Mouse (Mus musculus): ENCODE measurements around the gene Rhoc. TPM values are rescaled to one million over a fixed set of nuclear protein-coding genes. Genes with fewer than 3 reads are reported as not detected.
"Not testable (repeated sequence)": the region's sequence is repeated elsewhere in the genome, so short reads cannot be mapped to it uniquely, and the experiment has no call there.

Gene Rhoc
- polyA plus RNA-seq, 1 experiment from 2014 or later: 41.1 TPM

DNA sequence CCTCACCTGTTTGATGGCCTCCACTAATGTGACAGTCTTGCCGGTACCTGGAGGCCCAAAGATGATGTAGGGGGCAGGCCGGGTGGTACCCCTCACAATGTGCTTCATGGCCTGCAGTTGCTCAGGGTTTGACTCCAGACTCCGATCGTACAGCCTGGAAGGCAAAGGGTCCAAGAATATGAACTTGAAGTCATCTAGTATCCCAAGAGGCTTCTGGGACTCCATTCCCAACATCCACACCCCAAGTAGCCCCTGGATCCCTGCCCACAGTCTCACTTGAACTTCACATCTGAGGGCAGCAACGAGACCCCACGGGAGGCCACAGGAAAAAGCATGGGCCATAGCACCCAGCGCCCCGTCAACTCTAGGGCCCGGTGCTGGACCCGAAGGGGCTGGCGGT lies 12.5 kb downstream of the Rhoc start:
- no peak overlapping the region for H3K27ac ChIP-seq (ENCODE audit: low read length)
- peaks cover 4% of the 10 kb centered on the region; the same call in 1 of the 2 replicates for H3K4me1 ChIP-seq (replicated peaks; ENCODE audit: control insufficient read depth, insufficient read depth, low read length)
- ATAC-seq: no peak
- H3K36me3 ChIP-seq (ENCODE audit: control insufficient read depth, insufficient read depth): 0 out of 2 replicates have a peak, but pooled peaks cover 3% of the 10 kb centered on the region
- no peak overlapping the region for H3K4me2 ChIP-seq (ENCODE audit: low read length)
- H3K9me3 ChIP-seq (ENCODE audit: control insufficient read depth, low read length): no peaks in the 10 kb centered on the region
- no peak overlapping the region for H3K9ac ChIP-seq (replicated peaks; ENCODE audit: low read depth, low read length)
- WGBS: 96% methylated on average over 11 of the region's 11 CpGs
- H3K4me3 ChIP-seq (replicated peaks; ENCODE audit: low read length): no peak overlapping the region
- H3K27me3 ChIP-seq (replicated peaks; ENCODE audit: control insufficient read depth, insufficient read depth, low read length): no peaks in the 10 kb centered on the region

DNA sequence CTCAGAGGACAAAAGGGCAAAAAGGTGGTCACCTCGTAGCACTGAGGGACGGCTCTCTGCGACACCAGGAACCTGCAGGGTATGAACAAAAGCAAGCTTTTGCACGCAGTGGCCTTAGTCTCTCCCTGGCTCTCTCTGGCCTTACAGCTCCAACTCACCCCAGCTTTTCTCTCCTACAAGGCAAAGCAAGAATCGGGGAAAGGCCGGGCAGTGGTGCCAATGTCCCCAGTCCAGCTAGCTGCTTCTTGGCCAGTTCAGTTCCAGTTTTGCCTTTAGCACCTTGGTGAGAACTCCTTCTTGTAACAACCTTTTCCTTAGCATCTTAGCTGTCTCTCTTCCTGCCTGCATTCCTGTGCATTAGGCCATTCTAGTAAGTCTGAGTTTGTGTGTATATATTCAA lies 13.3 kb downstream of the Rhoc start:
- Histone ChIP-seq H3K4me3 (replicated peaks; ENCODE audit: low read length) (no peak overlapping the region), H3K27ac (ENCODE audit: low read length) (no peak overlapping the region), H3K9ac (replicated peaks; ENCODE audit: low read depth, low read length) (no peak overlapping the region), H3K36me3 (ENCODE audit: control insufficient read depth, insufficient read depth) (0 out of 2 replicates have a peak, but pooled peaks cover 3% of the 10 kb centered on the region), H3K4me1 (replicated peaks; ENCODE audit: control insufficient read depth, insufficient read depth, low read length) (no peaks in the 10 kb centered on the region), H3K9me3 (ENCODE audit: control insufficient read depth, low read length) (no peaks in the 10 kb centered on the region), H3K4me2 (ENCODE audit: low read length) (no peak overlapping the region), H3K27me3 (replicated peaks; ENCODE audit: control insufficient read depth, insufficient read depth, low read length) (no peaks in the 10 kb centered on the region)
- no peak for ATAC-seq
- 87% methylated on average over 6 of the region's 6 CpGs for WGBS

DNA sequence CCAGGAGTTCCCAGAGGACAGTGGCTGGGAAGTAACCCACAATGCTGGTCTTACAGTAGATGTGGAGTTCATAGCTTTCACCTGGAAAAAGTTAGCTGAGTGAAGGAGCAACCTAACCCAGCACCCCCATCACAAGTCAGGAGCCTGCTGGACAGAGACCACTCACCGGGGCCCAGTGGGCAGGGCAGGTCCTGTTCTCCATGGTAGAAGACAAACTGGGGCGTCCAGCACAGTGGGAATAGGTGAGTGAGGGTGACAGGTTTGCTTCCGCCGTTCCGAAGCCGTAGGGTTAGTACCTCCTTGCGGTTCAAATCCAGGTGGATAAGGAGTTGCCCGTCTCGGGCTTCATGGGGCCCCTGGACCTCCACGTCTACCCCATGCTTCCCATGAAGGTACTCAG lies 16.1 kb downstream of the Rhoc start:
- Histone ChIP-seq H3K27me3 (replicated peaks; ENCODE audit: control insufficient read depth, insufficient read depth, low read length) (no peaks in the 10 kb centered on the region), H3K4me2 (ENCODE audit: low read length) (no peak overlapping the region), H3K4me3 (replicated peaks; ENCODE audit: low read length) (no peak overlapping the region), H3K36me3 (ENCODE audit: control insufficient read depth, insufficient read depth) (0 out of 2 replicates have a peak, but pooled peaks cover 3% of the 10 kb centered on the region), H3K9ac (replicated peaks; ENCODE audit: low read depth, low read length) (no peak overlapping the region), H3K9me3 (ENCODE audit: control insufficient read depth, low read length) (no peaks in the 10 kb centered on the region), H3K27ac (ENCODE audit: low read length) (no peak overlapping the region), H3K4me1 (replicated peaks; ENCODE audit: control insufficient read depth, insufficient read depth, low read length) (no peaks in the 10 kb centered on the region)
- ATAC-seq: no peak
- WGBS: 90% methylated on average over 10 of the region's 10 CpGs

DNA sequence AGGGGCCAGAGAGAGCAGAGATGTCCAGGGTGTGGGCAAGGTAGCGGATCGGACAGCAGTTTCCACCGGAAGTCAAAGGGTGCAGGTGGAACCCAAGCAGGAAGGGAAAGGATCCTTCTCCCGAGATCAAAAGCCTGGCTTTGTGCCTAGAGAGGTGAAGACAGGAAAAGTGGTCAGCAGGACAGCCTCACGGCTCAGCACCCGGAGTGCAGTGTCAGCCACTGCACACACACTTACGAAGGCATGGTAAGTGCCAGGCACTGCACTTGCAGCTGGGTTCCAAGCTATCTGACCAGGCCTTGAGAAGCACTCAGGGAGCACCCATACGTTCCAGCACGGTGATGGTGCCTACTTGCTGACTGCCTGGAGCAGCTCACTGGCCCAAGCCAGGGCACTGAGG lies 17.4 kb downstream of the Rhoc start:
- WGBS: 86% methylated on average over 9 of the region's 9 CpGs
- Histone ChIP-seq H3K9me3 (ENCODE audit: control insufficient read depth, low read length) (no peaks in the 10 kb centered on the region), H3K27me3 (replicated peaks; ENCODE audit: control insufficient read depth, insufficient read depth, low read length) (no peaks in the 10 kb centered on the region), H3K4me3 (replicated peaks; ENCODE audit: low read length) (no peak overlapping the region), H3K4me2 (ENCODE audit: low read length) (no peak overlapping the region), H3K9ac (replicated peaks; ENCODE audit: low read depth, low read length) (no peak overlapping the region), H3K27ac (ENCODE audit: low read length) (no peak overlapping the region), H3K4me1 (replicated peaks; ENCODE audit: control insufficient read depth, insufficient read depth, low read length) (no peaks in the 10 kb centered on the region), H3K36me3 (ENCODE audit: control insufficient read depth, insufficient read depth) (0 out of 2 replicates have a peak, but pooled peaks cover 1% of the 10 kb centered on the region)
- ATAC-seq: no peak

DNA sequence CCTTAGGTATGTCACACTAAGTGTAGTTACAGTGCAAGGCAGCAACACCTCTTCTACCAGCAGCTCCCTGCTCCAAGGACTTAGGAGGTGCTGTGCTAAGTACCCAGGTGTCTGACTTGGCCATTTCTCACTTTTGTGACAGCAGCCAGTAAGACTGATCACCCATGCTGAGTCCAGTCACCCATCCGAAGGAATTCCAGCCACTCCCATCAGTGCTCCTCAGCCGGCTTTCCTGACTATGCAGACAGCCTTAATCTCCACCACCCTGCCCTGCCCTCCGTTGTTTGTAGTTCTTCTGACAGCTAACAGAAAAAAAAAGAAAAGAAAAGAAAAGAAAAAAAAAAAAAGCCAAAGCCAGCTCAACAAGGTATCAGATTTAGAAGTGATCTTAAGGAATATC lies 23.6 kb downstream of the Rhoc start:
- Histone ChIP-seq H3K4me3 (replicated peaks; ENCODE audit: low read length) (no peak overlapping the region), H3K9me3 (ENCODE audit: control insufficient read depth, low read length) (no peaks in the 10 kb centered on the region), H3K27me3 (replicated peaks; ENCODE audit: control insufficient read depth, insufficient read depth, low read length) (no peaks in the 10 kb centered on the region), H3K4me2 (ENCODE audit: low read length) (no peak overlapping the region), H3K4me1 (replicated peaks; ENCODE audit: control insufficient read depth, insufficient read depth, low read length) (0 out of 2 replicates have a peak, but pooled peaks cover under 1% of the 10 kb centered on the region), H3K27ac (ENCODE audit: low read length) (no peak overlapping the region), H3K9ac (replicated peaks; ENCODE audit: low read depth, low read length) (no peak overlapping the region), H3K36me3 (ENCODE audit: control insufficient read depth, insufficient read depth) (no peaks in the 10 kb centered on the region)
- ATAC-seq: no peak
- 17% methylated on average over 3 of the region's 3 CpGs for WGBS

DNA sequence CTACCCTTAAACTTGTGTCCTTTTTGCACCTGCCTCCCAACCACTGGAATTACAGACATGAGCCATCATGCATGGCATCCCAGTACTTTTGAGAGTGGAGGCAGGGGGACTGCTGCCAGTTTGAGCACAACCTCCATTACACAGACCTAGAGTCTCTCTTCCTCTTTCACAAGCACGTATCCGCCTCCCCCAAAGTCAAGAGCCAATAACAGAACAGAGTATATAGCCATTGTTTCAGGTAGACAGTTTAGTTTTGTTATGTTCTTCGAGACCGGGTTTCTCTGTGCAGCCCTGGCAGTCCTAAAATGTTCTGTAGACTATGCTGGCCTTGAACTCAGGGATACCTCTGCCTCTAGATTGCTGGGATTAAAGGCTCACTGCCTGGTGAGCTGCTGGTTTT lies 24.1 kb downstream of the Rhoc start:
- Histone ChIP-seq H3K4me3 (replicated peaks; ENCODE audit: low read length) (no peak overlapping the region), H3K9me3 (ENCODE audit: control insufficient read depth, low read length) (no peaks in the 10 kb centered on the region), H3K4me2 (ENCODE audit: low read length) (no peak overlapping the region), H3K27me3 (replicated peaks; ENCODE audit: control insufficient read depth, insufficient read depth, low read length) (no peaks in the 10 kb centered on the region), H3K36me3 (ENCODE audit: control insufficient read depth, insufficient read depth) (no peaks in the 10 kb centered on the region), H3K4me1 (replicated peaks; ENCODE audit: control insufficient read depth, insufficient read depth, low read length) (0 out of 2 replicates have a peak, but pooled peaks cover 4% of the 10 kb centered on the region), H3K9ac (replicated peaks; ENCODE audit: low read depth, low read length) (no peak overlapping the region), H3K27ac (ENCODE audit: low read length) (no peak overlapping the region)
- WGBS: 82% methylated on average over 4 of the region's 4 CpGs
- no peak for ATAC-seq

DNA sequence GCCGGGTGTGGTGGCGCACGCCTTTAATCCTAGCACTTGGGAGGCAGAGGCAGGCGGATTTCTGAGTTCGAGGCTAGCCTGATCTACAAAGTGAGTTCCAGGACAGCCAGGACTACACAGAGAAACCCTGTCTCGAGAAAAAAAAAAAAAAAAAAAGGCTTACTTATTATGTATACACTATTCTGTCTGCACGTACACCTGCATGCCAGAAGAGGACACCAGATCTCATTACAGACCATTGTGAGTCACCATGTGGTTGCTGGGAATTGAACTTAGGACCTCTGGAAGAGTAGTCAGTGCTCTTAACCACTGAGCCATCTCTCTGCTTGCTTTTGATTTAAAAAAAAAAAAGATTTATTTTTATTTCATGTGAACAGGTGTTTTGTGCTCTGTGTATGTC lies 25.1 kb downstream of the Rhoc start:
- not testable (repeated sequence) for H3K27ac ChIP-seq (ENCODE audit: low read length); H3K9ac ChIP-seq (replicated peaks; ENCODE audit: low read depth, low read length); ATAC-seq; H3K36me3 ChIP-seq (ENCODE audit: control insufficient read depth, insufficient read depth); H3K4me1 ChIP-seq (replicated peaks; ENCODE audit: control insufficient read depth, insufficient read depth, low read length); H3K4me3 ChIP-seq (replicated peaks; ENCODE audit: low read length); H3K4me2 ChIP-seq (ENCODE audit: low read length); H3K9me3 ChIP-seq (ENCODE audit: control insufficient read depth, low read length); H3K27me3 ChIP-seq (replicated peaks; ENCODE audit: control insufficient read depth, insufficient read depth, low read length)
- WGBS: 91% methylated on average over 7 of the region's 7 CpGs

DNA sequence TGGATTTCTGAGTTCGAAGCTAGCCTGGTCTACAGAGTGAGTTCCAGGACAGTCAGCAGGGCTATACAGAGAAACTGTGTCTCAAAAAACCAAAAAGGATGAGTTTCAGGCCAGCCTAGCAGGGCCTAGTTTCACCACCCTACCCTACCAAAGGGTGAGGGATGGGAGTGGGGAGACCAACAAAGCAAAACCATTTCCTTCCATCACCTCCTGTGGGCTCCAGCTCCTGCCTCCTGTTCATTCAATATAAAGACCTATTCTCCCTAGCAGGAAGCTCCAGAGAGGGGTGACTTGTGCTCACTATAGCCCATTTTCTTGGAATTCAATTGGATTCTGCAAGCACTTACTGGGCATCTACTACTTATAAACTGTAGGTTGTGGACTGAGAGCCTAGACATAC lies 26.6 kb downstream of the Rhoc start:
- H3K27me3 ChIP-seq (replicated peaks; ENCODE audit: control insufficient read depth, insufficient read depth, low read length): no peaks in the 10 kb centered on the region
- no peak for ATAC-seq
- no peaks in the 10 kb centered on the region for H3K9me3 ChIP-seq (ENCODE audit: control insufficient read depth, low read length)
- WGBS: 89% methylated on average over 1 of the region's 1 CpGs
- no peak overlapping the region for H3K4me2 ChIP-seq (ENCODE audit: low read length)
- no peak overlapping the region for H3K4me3 ChIP-seq (replicated peaks; ENCODE audit: low read length)
- H3K36me3 ChIP-seq (ENCODE audit: control insufficient read depth, insufficient read depth): no peaks in the 10 kb centered on the region
- no peak overlapping the region for H3K27ac ChIP-seq (ENCODE audit: low read length)
- H3K9ac ChIP-seq (replicated peaks; ENCODE audit: low read depth, low read length): no peak overlapping the region
- H3K4me1 ChIP-seq (replicated peaks; ENCODE audit: control insufficient read depth, insufficient read depth, low read length): peaks cover 11% of the 10 kb centered on the region

DNA sequence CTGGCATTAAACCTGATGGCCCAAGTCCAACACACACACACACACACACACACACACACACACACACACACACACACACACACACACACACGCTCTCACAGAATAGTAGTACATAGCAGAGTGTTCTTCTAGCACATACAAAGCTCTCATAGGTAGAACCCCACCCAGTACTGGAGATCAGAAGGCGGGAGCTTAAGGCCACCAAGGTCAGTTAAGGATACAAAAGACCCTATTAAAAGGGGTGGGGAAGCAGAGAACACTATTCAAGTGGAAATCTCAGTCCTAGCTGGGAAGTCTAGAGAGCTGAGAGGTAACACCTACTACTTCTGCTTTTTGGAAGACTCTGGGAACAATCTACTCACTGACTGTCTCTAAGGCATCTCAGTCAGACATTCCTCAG lies 27.2 kb downstream of the Rhoc start:
- peaks cover 11% of the 10 kb centered on the region for H3K4me1 ChIP-seq (replicated peaks; ENCODE audit: control insufficient read depth, insufficient read depth, low read length)
- H3K27me3 ChIP-seq (replicated peaks; ENCODE audit: control insufficient read depth, insufficient read depth, low read length): no peaks in the 10 kb centered on the region
- WGBS: 82% methylated on average over 2 of the region's 2 CpGs
- no peak overlapping the region for H3K9ac ChIP-seq (replicated peaks; ENCODE audit: low read depth, low read length)
- no peak for ATAC-seq
- no peak overlapping the region for H3K4me3 ChIP-seq (replicated peaks; ENCODE audit: low read length)
- no peaks in the 10 kb centered on the region for H3K36me3 ChIP-seq (ENCODE audit: control insufficient read depth, insufficient read depth)
- H3K4me2 ChIP-seq (ENCODE audit: low read length): no peak overlapping the region
- no peak overlapping the region for H3K27ac ChIP-seq (ENCODE audit: low read length)
- H3K9me3 ChIP-seq (ENCODE audit: control insufficient read depth, low read length): no peaks in the 10 kb centered on the region

DNA sequence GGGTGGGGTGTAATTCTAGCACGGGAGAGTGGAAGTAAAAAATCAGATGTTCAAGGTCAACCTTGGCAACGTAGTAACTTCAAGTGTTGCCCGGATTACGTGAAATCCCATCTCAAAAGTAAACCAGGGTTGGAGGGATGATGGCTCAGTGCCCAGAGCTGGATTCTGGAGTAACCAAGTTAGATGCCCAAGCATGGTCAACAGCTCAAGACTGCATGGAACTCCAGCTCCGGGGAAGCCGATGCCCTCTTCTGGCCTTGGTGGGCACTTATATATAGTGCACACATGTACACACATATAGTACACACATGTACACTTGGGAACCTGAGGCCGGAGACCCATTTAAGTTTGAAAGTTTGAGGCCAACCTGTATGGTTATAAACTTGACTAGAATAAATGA lies 28.0 kb downstream of the Rhoc start:
- Histone ChIP-seq H3K36me3 (ENCODE audit: control insufficient read depth, insufficient read depth) (no peaks in the 10 kb centered on the region), H3K4me3 (replicated peaks; ENCODE audit: low read length) (no peak overlapping the region), H3K4me2 (ENCODE audit: low read length) (no peak overlapping the region), H3K9me3 (ENCODE audit: control insufficient read depth, low read length) (no peaks in the 10 kb centered on the region), H3K4me1 (replicated peaks; ENCODE audit: control insufficient read depth, insufficient read depth, low read length) (peaks cover 11% of the 10 kb centered on the region), H3K27me3 (replicated peaks; ENCODE audit: control insufficient read depth, insufficient read depth, low read length) (no peaks in the 10 kb centered on the region), H3K9ac (replicated peaks; ENCODE audit: low read depth, low read length) (no peak overlapping the region), H3K27ac (ENCODE audit: low read length) (no peak overlapping the region)
- WGBS: 97% methylated on average over 7 of the region's 7 CpGs
- ATAC-seq: no peak
